ENCODE assay signal across 27 mouse cellular contexts in the genomic region with DNA sequence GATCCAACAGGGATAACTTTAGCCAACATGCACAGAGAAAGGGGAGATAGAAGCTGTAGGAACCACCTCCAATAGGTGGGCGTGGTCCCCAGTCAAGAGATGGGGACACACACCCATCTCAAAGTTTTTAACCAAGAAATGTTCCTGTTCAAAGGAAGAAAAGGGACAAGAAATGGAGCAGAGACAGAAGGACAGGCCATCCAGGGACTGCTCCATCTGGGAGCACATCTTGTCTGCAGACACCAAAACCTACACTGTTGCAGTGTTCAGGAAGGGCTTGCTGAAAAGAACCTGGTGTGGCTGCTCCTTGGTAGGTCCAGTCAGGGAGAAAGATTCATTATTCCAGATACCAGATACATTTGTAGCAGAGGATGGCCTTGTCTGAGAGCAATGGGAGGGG.
"Had no signal": no experiment of that assay in that cellular context is flagged by ENCODE, and none has a peak within 500 bp of the region (broad histone marks: within the 10 kb centered on the region; RNA-seq: fewer than 3 reads in every experiment).

No protein-coding gene starts in this region.

- DNase-seq: cerebellum, adult 9-10 months; cerebellum, adult 9-11 months; cerebellum, postnatal 10 days; cerebellum, postnatal 14 days; cerebellum, postnatal 25 days; cerebellum, postnatal 36 days; embryo, embryonic 11 days; forebrain, postnatal 0 days; gastrocnemius, adult 2 months; gastrocnemius, postnatal 10 days; gastrocnemius, postnatal 14 days; gastrocnemius, postnatal 25 days; gastrocnemius, postnatal 36 days; heart, adult 11 months; heart, adult 18-20 months; heart, adult 2 months had no signal

- H3K27ac ChIP-seq: embryonic facial prominence, embryonic 10.5 days; embryonic facial prominence, embryonic 12.5 days; embryonic facial prominence, embryonic 13.5 days; embryonic facial prominence, embryonic 15.5 days; forebrain, embryonic 10.5 days; forebrain, embryonic 12.5 days; forebrain, embryonic 15.5 days; gastrocnemius, adult 2 months; heart, adult 2 months; heart, embryonic 10.5 days had no signal

- H3K9me3 ChIP-seq: embryonic facial prominence, embryonic 10.5 days; embryonic facial prominence, embryonic 12.5 days; embryonic facial prominence, embryonic 13.5 days; embryonic facial prominence, embryonic 15.5 days; forebrain, embryonic 10.5 days; forebrain, embryonic 12.5 days; forebrain, embryonic 15.5 days; heart, embryonic 10.5 days had no signal

- H3K27me3 ChIP-seq: embryonic facial prominence, embryonic 12.5 days; embryonic facial prominence, embryonic 13.5 days; embryonic facial prominence, embryonic 15.5 days; forebrain, embryonic 12.5 days; forebrain, embryonic 15.5 days had no signal

- H3K9ac ChIP-seq: embryonic facial prominence, embryonic 12.5 days; embryonic facial prominence, embryonic 13.5 days; embryonic facial prominence, embryonic 15.5 days; forebrain, embryonic 12.5 days; forebrain, embryonic 15.5 days; forebrain, postnatal 0 days had no signal

- H3K36me3 ChIP-seq: embryonic facial prominence, embryonic 10.5 days; embryonic facial prominence, embryonic 12.5 days; embryonic facial prominence, embryonic 13.5 days; embryonic facial prominence, embryonic 15.5 days; forebrain, embryonic 10.5 days; forebrain, embryonic 12.5 days; forebrain, embryonic 15.5 days; heart, embryonic 10.5 days had no signal

- ATAC-seq: forebrain, embryonic 14.5 days; forebrain, embryonic 15.5 days; forebrain, embryonic 16.5 days; forebrain, postnatal 0 days had no signal

- H3K4me1 ChIP-seq: embryonic facial prominence, embryonic 10.5 days; embryonic facial prominence, embryonic 12.5 days; embryonic facial prominence, embryonic 13.5 days; embryonic facial prominence, embryonic 15.5 days; forebrain, embryonic 10.5 days; forebrain, embryonic 12.5 days; forebrain, embryonic 15.5 days; heart, embryonic 10.5 days had no signal

- H3K4me2 ChIP-seq: embryonic facial prominence, embryonic 12.5 days; embryonic facial prominence, embryonic 13.5 days; embryonic facial prominence, embryonic 15.5 days; forebrain, embryonic 12.5 days; forebrain, embryonic 15.5 days had no signal

- H3K4me3 ChIP-seq: embryonic facial prominence, embryonic 10.5 days; embryonic facial prominence, embryonic 12.5 days; embryonic facial prominence, embryonic 13.5 days; embryonic facial prominence, embryonic 15.5 days; erythroblast, embryonic 14.5 days; forebrain, embryonic 10.5 days; forebrain, embryonic 12.5 days; forebrain, embryonic 15.5 days; gastrocnemius, adult 2 months; heart, adult 2 months; heart, embryonic 10.5 days had no signal
